Mouse (Mus musculus) leukemia stem cell, adult 10-12 weeks (primary cell): Measurements from ENCODE around the gene 1700025B11Rik. TPM values are rescaled to one million over a fixed set of nuclear protein-coding genes. Genes with fewer than 3 reads are reported as not detected.

Experiments
- polyA plus RNA-seq: library from polyadenylated mRNA; stranded (reverse); fragments of >175 nt; gene quantifications from 2 replicates; pipeline ENCODE4 v1.2.3, GENCODE M21; 2012; ENCODE audit warnings: low replicate concordance

The 1700025B11Rik gene
- not detected in 2 replicates for polyA plus RNA-seq

DNA sequence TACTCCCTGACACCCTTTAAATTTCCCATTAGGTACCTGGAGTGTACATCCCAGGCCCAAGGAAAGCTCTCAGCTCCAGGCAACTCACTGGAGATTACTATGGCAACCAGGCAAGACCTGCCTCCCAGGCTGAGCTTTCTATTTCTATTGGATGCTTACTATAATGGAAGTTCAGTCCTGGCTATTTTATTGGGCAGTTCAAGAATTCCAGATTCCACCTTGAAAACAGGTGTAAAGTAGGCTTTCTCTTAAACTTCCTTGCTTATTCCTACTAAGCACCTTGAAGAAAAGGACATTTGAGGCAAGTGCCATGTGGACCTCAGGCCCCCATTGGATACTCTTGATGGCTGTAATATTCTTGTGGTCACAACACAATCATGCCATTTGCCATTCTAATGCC lies at the start of gene 1700025B11Rik:
Gene 1700025B11Rik (minus strand): TSS at position 101 of the 400 bp plus-strand sequence.

DNA sequence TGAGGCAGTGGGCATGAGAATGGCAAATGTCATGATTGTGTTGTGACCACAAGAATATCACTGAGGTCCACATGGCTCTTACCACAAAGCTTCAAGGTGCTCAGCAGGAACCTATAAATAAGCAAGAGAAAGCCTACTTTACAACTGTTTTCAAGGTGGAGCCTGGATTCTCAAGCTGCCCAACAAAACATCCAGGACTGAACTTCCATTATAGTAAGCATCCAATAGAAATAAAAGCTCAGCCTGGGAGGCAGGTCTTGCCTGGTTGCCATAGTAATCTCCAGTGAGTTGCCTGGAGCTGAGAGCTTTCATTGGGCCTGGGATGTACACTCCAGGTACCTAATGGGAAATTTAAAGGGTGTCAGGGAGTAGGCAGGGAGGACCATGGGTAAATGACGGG lies 37.3 kb upstream of the 1700025B11Rik start, which contains the start of gene Gm36245:
Gene Gm36245 (plus strand): TSS at position 301 of the 400 bp plus-strand sequence.

DNA sequence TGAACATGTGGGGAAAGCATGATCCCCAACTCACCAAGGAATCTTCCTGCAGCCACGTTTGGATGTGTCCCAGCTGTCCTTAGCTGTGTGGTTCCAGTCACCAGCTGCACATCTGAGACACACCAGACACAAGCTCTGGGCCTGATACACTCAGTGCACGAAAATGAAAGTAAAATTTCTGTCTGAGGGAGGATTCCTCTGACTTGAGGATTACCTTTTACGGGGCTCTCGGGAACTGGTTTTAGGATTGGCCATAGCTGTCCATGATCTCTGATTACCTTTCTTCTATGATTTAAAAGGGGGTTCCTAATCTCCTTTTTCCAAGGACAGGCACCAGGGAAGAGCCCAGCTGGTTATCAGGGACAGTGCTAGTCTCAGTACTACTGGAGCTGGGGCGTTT lies 34.3 kb upstream of the 1700025B11Rik start, which contains the start of gene Apol10b:
Gene Apol10b (minus strand): TSS at position 165 of the 400 bp plus-strand sequence.

GRCm38 (mm10) chr15:77533216-77533615 lies 28.5 kb downstream of the 1700025B11Rik start, which contains the start of gene Apol7c:
Gene Apol7c, minus strand, starts transcription at chr15:77533316.

Other genes starting within 250 kb of the 1700025B11Rik start
- not detected in 2 replicates for gene Apol7a, start 162.8 kb downstream of the 1700025B11Rik start, polyA plus RNA-seq
- gene Apol9a, start 150.8 kb downstream of the 1700025B11Rik start, polyA plus RNA-seq, result 0.34 TPM in 1 of 2 replicates, not detected in the other
- gene Apol7b, start 114.4 kb downstream of the 1700025B11Rik start, polyA plus RNA-seq, result not detected in 2 replicates
- gene Apol10a, start 84.8 kb downstream of the 1700025B11Rik start, polyA plus RNA-seq, result 0.06 and 0.16 TPM in 2 replicates
- gene Apol11a, start 53.6 kb downstream of the 1700025B11Rik start, polyA plus RNA-seq, result not detected in 2 replicates
- gene Apol7c, start 28.6 kb downstream of the 1700025B11Rik start, polyA plus RNA-seq, result not detected in 2 replicates
- gene Apol10b, start 34.2 kb upstream of the 1700025B11Rik start, polyA plus RNA-seq, result 0.07 TPM in 1 of 2 replicates, not detected in the other
- not detected in 2 replicates for gene Gm36245, start 37.4 kb upstream of the 1700025B11Rik start, polyA plus RNA-seq
- gene Apol11b, start 81.4 kb upstream of the 1700025B11Rik start, polyA plus RNA-seq, result 2.8 and 4.6 TPM in 2 replicates
- gene Apol7e, start 137.0 kb upstream of the 1700025B11Rik start, polyA plus RNA-seq, result not detected in 2 replicates
- 0.60 and 0.71 TPM in 2 replicates for gene Apol9b, start 167.1 kb upstream of the 1700025B11Rik start, polyA plus RNA-seq
- gene Apol8, start 195.1 kb upstream of the 1700025B11Rik start, polyA plus RNA-seq, result 3.9 and 21.4 TPM in 2 replicates